Mouse (Mus musculus) A20 (cell line): Measurements from ENCODE around the gene Spsb1.

Source experiments
- DNase-seq: peaks from one replicate; pipeline ENCODE4 v3.0.0-alpha.2; 2011; ENCODE audit warnings: low read depth, low spot score

Spsb1 gene

DNA sequence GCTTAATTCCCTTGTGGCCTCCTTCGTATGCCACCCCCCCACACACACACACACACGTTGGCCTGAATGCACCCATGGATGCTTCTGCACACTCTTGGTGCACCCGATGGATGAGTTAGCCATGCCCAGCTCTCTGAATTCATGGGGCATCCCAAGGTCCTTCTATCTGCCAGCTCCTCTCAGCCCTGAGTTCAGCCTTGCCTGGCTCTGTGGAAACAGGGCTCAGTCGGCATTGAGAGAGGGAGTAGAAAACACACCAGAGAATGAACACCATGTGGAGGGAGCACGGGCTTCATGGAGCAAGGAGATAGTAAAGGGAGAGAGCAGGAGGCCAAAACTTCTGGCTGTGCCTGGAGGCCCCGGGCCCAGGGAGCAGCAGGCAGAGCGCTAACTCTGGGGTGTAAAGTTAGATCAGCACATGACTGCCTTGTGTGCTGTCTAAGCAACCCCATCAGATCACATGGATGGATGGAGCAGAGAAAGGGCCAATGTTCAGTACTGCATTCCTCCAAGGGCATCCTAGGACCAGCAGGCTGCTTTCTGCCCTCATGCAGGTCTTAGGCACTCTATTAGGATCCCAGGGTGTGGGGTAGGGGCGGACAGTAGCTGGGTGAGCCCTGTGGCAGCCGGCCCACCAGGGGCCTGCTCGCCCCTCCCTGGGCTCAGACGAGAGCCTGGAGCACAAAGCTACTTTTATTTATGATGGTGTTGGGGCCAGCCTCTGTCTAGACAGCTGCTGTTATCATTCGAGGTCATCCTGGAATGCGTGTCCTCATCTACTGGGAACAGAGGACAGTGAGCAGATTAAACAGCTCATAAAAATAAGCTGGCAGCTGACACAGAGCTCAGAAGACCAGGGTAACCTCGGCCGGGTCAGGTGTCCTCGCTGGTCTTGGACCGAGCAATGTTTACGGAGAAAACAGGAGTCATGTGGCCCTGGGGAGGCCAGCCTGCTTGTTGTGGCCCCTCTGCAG is 68.3 kb downstream of the Spsb1 start:
- no peak for DNase-seq

DNA sequence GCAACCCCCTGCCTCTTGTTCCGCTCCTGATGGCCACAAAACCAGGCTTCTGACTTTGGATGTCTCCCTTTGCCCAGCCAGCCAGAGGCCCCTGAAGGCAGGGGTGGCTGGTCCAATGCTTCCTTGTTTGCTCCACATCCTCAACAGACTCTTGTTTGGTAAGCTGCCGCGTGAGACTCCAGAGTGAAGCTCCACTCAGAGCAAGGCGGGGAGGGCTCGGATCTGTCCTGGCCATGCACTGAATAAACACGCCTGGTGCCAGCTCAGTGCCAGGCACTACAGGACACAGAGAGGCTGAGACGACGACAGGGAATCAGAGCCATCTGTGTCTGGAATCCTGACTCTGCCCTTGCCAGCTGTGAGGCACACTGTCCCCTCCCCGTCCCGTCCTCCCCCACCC is 70.9 kb downstream of the Spsb1 start:
- DNase-seq: no peak

DNA sequence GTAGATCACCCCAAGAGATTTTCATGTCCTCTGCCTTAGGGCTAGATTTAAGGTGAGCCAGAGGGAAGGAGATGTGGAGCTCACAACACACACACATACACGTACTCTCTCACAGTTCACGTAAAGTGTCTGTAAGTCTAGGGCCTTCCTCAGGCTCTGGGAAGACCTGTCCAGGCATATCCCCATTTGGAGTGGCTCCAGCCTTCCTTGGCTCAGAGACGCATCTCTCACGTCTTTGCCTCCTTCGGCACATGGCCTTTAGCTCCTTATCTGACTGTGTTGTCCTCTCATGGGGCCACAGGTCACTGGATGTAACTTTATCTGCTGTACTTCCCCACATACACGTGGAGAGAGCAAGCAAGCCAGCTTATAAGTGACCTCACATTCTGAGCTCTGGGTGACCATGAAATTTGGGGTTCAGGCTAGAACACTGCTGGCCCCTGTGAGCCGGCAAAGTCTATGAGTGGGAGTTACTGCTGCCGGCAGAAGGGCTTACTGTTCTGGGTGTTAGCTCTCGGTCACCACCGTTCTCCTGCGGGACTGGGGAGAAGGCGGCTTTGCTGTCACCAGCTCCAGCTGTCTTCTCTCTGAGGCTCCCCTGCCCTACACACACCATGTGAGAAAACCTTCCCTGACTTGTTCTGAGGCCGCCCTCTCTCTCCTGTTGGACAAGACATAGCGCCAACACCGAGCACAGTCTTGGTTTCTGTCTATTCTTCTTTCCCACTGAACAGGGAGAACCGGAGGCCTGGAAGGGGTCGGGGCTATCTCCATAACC is 72.5 kb downstream of the Spsb1 start:
- no peak for DNase-seq

DNA sequence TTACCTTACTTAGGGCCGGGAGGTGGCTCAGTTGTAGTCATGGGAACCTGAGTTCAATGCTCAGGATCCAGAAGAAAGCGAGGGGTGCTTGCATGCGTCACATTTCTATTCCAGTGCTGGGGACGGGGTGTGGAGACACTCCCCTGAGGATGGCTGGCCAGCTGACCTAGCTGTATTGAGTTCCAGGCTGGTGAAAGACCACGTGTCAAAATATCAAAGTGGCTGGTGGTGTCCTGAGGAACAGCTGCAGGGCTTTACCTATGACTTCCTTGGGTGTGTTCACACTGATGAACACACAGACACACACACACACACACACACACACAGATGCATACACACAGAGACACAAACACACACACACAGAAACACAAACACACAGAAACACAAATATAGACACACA is 73.9 kb downstream of the Spsb1 start:
- DNase-seq: no peak

DNA sequence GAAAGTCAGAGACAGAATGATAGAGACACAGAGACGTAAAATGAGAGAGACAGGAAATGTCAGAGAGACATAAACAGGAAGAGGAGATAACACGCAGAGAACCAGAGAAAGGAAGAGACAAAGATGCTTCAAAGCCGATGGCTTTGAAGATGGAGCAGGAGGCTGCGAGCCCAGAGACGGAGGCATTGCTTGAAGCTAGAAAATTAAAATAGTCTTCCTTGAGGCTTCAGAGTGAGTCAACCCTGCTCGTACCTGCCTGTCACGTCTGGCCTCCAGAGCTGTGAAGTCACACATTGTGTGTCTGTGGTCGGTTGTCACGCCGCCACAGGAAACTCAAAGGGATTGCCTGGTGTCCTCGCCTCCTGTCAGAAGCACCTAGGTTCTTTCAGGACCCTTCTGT is 74.9 kb downstream of the Spsb1 start:
- DNase-seq: no peak

DNA sequence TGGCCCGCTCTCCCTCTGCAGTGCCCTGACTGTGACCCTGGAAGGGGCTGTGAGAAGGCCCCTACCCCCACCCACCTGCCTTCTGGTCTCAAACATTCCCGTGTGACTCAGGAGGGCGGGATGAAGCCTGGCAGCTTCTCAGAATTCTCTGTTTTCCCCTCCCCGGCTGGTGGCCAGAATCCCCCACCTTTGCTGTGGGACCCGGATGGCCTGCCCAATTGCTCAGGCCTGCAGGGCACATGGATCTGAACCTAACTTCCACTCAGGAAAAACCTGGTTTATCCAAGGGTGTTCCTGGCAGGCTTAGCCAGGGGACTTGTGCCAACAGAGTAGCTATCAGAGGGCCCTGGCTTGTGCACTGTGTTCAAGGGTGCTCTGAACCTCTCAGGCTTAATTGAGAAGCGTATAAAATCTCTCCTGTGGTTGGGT is 76.8 kb downstream of the Spsb1 start:
- DNase-seq: no peak

DNA sequence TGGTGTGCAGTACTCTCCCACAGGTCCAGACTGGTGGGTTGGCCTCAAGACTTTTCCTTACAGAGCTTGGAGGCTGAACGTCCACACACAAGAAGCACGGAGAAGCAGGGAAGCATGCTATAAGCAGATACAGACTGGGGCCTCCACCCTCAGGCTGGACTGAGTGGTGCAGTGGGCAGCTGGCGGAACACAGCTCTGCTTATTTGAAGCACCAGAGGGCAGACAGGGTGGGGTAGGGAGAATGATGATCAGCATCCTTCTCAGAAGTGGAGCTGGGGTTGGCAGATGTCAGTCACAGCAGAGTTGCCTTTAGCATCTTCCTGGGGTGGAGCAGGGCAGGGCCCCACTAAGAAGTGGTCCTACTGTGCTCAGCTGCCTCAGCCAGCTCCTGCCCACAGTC is 77.6 kb downstream of the Spsb1 start:
- DNase-seq: no peak

DNA sequence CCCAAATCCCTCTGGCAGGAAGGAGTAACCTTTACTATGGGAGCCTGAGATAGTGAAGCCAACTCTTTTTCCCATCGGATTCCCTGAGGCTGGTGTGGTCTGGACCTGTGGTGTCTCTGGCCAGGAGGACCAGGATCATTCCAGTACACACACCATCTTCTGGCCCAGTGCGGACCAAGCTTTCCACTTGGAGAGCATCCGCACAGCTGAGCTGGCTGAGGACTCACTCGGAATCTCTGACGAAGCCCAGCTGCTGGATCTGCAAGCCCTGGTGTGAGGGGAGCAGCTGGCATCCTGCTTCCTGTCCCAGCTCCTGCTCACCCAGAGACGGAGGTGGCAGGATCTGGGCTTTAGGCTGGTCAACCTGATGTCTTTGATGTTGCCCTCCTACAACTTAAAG is 78.1 kb downstream of the Spsb1 start:
- DNase-seq: no peak

DNA sequence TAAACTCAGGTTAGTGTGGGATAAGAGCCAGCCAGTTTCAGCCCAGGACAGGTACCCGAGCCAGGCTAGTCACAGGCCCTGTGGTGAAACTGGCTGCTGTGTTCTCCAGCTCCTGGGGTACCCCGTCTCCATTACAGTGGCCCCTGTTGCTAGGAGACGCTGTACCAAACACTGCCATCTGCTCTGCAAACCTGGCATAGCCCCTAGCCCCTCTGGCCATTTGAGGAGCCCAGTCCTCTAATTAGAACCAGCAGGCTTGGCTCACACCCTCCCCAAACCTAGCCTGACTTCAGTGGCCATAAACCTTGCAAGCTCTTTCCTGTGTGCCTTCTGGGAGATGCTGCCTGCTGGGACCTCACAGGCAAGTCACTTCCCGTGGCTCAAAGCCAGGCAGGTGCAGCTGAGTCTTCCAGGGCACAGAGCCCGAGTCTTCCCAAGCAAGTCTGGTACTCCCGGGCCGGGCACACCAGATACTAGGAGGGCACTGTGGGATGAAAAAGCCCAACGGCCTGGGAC is 78.8 kb downstream of the Spsb1 start:
- no peak for DNase-seq

DNA sequence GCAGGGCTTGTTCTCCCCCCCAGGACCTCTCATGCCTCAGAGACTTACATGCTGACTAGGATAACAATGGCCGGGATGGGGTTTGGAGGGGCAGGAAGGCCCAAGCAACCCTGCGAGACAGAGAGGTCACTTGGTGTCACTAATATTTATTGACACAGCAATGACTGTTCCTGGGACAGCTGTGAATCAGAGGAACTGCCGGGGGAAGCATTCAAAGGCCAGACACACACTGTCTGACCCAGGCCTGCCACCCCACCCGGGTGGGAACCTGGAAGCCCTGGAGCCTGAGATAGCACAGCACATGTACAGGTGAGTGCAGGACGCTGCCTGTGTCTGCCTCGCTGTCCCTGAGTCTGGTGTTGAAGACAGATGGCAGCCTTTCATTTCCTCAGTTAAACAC is 79.5 kb downstream of the Spsb1 start:
- DNase-seq: no peak

DNA sequence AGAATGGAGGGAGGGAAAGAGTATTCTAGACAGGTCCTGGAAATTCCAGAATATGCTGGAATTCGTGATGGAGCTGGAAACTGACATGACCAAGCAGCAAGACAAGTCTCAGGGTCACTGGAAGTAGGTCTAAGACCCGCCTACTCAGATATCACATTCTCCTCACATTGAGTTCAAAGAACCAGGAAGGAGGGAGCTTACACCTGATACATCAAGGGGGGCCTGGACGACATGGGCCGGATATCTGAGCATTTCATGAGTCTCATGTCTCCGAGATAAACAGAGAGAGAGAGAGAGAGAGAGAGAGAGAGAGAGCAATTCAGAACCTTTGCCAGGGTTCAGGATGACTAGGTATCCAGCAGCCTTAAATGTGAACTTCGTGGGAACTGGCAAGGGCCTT is 82.6 kb downstream of the Spsb1 start:
- DNase-seq: no peak

DNA sequence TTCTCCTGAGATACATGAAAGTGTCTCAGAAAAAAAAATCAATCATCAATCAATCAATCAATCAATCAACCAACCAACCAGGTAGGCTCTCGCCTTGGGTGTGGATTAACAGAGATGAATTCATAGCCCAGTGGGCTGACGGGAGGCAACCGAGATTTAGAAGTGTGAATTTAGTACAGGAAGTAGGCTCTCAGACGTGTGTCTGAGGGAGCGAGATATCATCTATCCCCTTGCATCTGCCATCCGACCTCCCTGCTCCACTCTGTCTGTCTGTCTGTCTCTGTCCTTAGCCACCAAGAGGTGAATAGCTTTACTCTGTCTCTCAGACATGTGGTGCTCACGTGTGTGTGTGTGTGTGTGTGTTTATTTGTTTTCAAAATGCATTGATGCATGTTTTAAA is 83.3 kb downstream of the Spsb1 start:
- no peak for DNase-seq

DNA sequence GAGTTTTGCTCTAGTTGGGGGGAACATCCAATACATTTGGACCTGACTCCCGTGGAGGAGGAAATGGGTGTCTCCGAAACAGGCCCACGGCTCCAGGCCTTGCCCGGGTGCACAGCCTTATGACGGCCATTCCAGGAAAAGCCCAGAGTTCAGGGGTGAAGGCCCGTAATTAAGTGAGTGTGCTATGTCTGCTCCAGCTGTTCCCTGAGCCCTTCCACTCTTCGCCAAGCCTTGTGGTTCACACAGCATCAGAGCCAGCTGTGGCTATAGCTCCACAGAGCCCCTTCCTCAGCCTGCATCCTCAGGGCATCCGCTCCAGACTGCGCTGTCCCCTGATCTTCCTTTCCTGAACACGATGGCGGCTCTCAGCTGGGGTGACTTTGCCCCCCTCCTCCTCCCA is 83.8 kb downstream of the Spsb1 start:
- DNase-seq: no peak

DNA sequence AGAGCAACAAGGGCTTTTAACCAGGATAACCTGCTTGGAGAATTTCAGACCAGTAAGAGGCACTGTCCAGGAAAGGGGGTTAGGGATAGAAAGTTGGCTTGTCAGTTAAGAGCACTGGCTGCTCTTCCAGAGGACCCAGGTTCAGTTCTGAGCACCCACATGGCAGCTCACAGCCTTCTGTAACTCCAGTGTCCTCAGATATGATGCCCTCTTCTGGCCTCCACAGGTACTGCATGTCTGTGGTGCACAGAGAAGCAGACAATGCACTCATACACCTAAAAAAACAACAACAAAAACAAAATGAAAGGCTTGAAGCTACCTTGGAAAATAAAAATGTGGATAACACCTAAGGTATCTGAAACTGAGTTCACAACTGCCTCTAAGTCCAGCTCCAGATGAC is 84.4 kb downstream of the Spsb1 start:
- DNase-seq: peak; percentile 32

DNA sequence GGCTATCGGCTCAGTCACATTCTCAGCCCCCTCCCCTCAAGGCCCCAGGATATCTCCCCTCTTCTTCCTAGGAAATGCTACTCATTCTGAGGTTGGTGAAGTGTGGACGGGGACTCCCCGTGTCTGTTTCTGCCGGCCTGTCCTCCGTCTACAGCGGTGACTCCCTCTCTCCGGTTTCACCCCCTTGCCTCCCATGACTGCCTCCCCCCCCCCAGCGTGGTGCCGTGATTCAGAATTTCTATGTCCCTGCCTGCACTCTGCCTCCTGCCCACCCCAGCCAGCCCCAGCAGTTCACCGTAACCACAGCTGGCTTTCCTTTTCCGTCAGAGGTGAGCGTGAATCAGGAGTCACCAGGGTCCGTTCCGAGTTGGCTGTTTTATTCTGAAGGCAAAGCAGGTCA is 86.1 kb downstream of the Spsb1 start:
- no peak for DNase-seq

DNA sequence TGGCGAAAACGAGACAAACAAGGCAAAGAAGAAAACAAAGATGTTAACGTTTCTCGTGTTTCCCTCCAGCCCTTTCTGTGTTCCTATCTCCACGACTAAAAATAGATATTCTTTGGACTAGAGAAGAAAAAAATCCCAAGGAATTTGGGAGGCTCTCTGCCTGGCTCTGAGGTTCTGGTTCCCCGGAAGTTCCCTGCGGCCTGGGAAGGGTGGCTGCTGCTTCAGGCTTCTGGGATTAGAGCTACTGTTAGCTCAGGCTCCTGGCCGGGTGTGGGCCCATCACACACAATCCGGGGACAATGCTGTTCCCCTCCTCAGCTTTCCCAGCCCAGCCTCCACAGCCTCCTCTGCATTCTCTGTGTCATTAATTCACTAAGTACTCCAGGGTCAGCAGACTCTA is 86.8 kb downstream of the Spsb1 start:
- no peak for DNase-seq

DNA sequence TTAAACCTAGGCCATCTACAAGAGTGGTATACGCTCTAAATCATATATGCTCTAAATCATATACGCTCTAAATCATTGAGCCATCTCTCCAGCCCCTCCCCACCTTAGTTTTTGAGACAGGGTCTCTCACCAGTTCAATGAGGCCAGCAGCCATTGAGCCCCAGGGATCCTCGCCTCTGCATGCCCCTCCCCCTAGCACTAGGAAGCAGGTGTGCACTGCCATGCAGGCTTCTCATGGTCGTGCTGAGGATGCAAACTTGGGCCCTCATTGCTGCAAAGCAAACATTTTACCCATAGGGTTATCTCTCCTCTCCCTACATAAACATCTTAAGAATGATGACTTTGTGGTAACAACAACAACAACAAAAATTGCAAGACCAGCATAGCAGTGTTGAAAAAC is 87.5 kb downstream of the Spsb1 start:
- no peak for DNase-seq

DNA sequence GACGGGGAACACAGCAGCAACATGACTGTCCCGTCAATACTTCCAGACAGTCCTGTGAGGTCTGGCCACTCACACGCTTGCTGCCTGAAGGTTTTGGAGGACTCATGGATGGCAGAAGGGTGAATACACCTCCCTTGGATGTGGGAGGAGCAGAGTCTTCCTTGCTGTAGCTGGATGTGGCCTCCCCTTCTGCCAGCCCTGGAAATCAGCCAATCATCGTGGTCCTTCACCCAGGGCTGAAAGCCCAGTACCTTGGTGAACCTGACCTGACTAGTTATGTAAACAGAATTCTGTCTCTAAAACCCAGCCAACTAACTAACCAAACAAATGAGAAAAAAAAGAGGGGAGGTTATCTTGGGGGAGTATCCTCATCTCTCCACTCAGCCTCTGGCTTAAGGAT is 90.4 kb downstream of the Spsb1 start:
- DNase-seq: no peak

DNA sequence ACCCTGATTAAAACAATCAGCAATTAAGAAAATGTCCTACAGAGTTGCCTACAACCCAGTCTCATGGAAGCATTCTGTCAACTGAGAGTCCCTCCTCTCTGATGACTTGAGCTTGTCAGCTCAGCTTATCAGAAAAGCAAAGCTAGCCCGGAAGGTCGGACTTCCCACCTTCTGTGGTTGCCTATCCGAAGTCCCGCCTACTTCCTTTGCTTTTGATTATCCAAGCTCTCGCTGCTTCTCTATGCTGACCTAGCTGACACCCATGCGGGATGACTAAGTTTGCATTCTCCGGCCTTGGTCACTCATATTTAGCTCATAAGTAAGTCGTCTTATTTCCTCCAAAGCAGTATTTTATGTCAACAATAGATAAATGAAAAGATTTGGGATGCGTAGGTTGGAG is 91.3 kb downstream of the Spsb1 start:
- DNase-seq: no peak

DNA sequence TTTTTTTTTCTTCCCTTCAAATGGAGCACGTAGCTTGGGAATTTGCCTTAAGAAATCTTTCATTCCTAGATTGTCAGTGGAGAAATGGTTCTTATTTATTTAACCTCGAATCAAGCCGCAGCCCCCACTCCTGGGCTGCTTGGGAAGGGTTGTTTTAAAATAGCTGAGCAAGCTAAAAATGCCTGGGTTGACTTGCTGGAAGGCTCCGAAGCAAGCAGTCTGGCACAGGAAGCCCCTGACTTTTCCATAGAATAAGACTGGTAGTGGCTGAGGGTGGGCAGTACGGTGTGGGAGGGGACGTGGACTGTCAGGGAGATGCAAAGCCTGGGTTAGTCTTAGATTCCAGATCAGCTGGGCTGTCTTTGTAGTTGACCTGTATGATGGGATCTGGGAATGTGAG is 94.5 kb downstream of the Spsb1 start:
- DNase-seq: no peak

DNA sequence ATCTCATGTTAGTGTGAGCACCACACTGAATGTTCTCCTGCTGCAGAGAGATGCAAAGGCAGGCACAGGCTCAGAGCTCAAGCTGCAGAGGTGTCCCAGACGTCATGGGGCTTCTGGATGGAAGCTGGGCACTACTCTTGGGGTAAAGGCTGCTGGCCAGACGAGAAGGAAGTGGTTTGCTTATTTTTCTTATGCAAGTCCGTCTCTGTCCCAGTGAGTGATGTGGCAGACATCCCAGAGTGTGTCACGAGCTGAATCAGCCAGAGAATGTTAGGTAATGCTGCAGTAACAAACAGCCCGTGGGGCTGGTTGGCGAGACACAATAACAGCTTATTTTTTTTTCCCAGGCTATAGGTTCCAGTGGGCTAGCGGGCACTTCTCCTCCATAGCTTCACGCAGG is 96.3 kb downstream of the Spsb1 start:
- DNase-seq: no peak

DNA sequence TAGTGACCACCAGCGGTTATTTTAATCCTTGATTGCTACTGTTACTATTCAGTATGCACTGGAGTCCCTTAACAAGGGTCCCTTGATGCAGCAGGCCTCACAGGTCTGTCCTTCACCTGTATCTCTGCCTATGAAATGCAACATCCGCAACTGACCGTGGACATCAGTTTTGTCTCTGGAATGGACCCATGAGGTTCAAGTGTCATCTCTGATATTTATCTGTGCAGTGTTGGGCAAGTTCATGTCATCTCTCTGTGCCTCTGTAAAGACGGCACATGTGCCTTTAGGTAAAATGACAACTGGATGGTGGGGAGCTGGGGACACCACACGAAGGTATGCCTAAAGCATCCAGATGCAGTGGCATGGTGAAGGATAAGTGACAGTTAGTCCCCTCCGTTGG is 96.7 kb downstream of the Spsb1 start:
- DNase-seq: no peak

DNA sequence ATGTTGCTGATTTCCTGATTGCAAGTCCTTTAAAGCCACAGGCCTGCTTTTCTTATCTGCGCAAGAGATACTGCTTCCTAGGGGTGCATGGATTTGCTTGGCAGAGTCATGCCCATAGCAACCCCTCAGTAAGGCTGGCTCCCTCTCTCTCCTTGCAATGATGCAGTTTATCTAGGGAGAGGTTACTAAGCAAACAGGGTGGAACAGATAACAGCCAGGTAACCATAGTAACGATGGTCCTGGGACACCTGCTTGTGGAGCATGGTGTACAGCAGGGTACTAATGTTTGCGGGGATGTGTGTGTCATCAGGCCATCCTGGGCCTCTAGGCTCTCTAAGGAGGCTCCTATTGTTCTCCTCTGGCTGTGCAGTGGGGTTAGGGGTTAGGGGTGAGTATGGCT is 97.2 kb downstream of the Spsb1 start:
- DNase-seq: no peak
